Mouse (Mus musculus): ENCODE results near the gene Tmem39b. TPM values are rescaled to one million over a fixed set of nuclear protein-coding genes. Genes with fewer than 3 reads are reported as not detected.

Tmem39b gene
- total RNA-seq, 1 experiment from 2014 or later, result 14.8 TPM

Small RNA genes lying within 50 kb of the gene (microRNA-seq; reads per million reads assigned to microRNA genes)
- 0.36 to 1.7 reads per million in 2 experiments for gene Mir7016

Other genes with a start within 250 kb of the Tmem39b start
- 70.2 and 81.0 TPM in 2 replicates for gene Bsdc1, start 235.3 kb downstream of the Tmem39b start, total RNA-seq (2021)
- gene Tssk3, start 205.8 kb downstream of the Tmem39b start, total RNA-seq (2021), result not detected in 2 replicates
- gene Fam229a, start 205.6 kb downstream of the Tmem39b start, total RNA-seq (2021), result not detected in 2 replicates
- gene Marcksl1, start 183.3 kb downstream of the Tmem39b start, total RNA-seq (2021), result 61.0 and 68.3 TPM in 2 replicates
- gene Hdac1, start 154.1 kb downstream of the Tmem39b start, total RNA-seq (2021), result 48.0 and 54.5 TPM in 2 replicates
- gene Lck, start 123.2 kb downstream of the Tmem39b start, total RNA-seq (2021), result 3.7 and 4.3 TPM in 2 replicates
- 33.5 and 35.2 TPM in 2 replicates for gene Fam167b, start 118.3 kb downstream of the Tmem39b start, total RNA-seq (2021)
- gene Eif3i, start 96.2 kb downstream of the Tmem39b start, total RNA-seq (2021), result 167 and 171 TPM in 2 replicates
- 96.3 and 111 TPM in 2 replicates for gene Tmem234, start 96.2 kb downstream of the Tmem39b start, total RNA-seq (2021)
- gene Dcdc2b, start 82.6 kb downstream of the Tmem39b start, total RNA-seq (2021), result 2.0 TPM in 1 of 2 replicates, not detected in the other
- 39.3 and 45.6 TPM in 2 replicates for gene Iqcc, start 77.7 kb downstream of the Tmem39b start, total RNA-seq (2021)
- gene Ccdc28b, start 72.9 kb downstream of the Tmem39b start, total RNA-seq (2021), result 41.2 and 52.2 TPM in 2 replicates
- 64.1 and 76.6 TPM in 2 replicates for gene Txlna, start 55.8 kb downstream of the Tmem39b start, total RNA-seq (2021)
- gene Kpna6, start 24.1 kb downstream of the Tmem39b start, total RNA-seq (2021), result 80.1 and 95.8 TPM in 2 replicates
- 81.6 and 89.4 TPM in 2 replicates for gene Khdrbs1, start 45.5 kb upstream of the Tmem39b start, total RNA-seq (2021)
- 401 TPM in 2 replicates for gene Ptp4a2, start 114.4 kb upstream of the Tmem39b start, total RNA-seq (2021)
- gene Spocd1, start 232.4 kb upstream of the Tmem39b start, total RNA-seq (2021), result 0.86 and 3.4 TPM in 2 replicates

Measured in adrenal gland, postnatal 25 days (tissue).